Mouse (Mus musculus): ENCODE results near the gene Zbtb40. TPM values are rescaled to one million over a fixed set of nuclear protein-coding genes. Genes with fewer than 3 reads are reported as not detected.

Zbtb40 gene
- polyA plus RNA-seq (2012; rRNA removed; ENCODE audit: low replicate concordance): 6.9 and 15.0 TPM in 2 replicates

GRCm38 (mm10) chr4:137048550-137049032 lies at the start of gene Zbtb40:
Gene Zbtb40, minus strand, starts transcription at chr4:137048801.

GRCm38 (mm10) chr4:136956751-136957446 lies 91.7 kb downstream of the Zbtb40 start, which contains the start of gene Epha8:
Gene Epha8, minus strand, starts transcription at chr4:136956816.

Other genes starting within 250 kb of the Zbtb40 start
- gene Ephb2, start 212.8 kb downstream of the Zbtb40 start, polyA plus RNA-seq (2012; rRNA removed; ENCODE audit: low replicate concordance): 28.6 and 78.8 TPM in 2 replicates
- 252 and 358 TPM in 2 replicates for gene C1qb, start 162.6 kb downstream of the Zbtb40 start, polyA plus RNA-seq (2012; rRNA removed; ENCODE audit: low replicate concordance)
- gene C1qc, start 155.7 kb downstream of the Zbtb40 start, polyA plus RNA-seq (2012; rRNA removed; ENCODE audit: low replicate concordance): 222 and 299 TPM in 2 replicates
- gene C1qa, start 150.0 kb downstream of the Zbtb40 start, polyA plus RNA-seq (2012; rRNA removed; ENCODE audit: low replicate concordance): 161 and 229 TPM in 2 replicates
- 2.8 TPM in 1 of 2 replicates, not detected in the other for gene Epha8, start 92.0 kb downstream of the Zbtb40 start, polyA plus RNA-seq (2012; rRNA removed; ENCODE audit: low replicate concordance)
- 0.34 and 13.3 TPM in 2 replicates for gene Wnt4, start 228.7 kb upstream of the Zbtb40 start, polyA plus RNA-seq (2012; rRNA removed; ENCODE audit: low replicate concordance)

Data from subcutaneous adipose tissue, adult 2 months (tissue).